ENCODE assay signal across 29 mouse cellular contexts in the genomic region with DNA sequence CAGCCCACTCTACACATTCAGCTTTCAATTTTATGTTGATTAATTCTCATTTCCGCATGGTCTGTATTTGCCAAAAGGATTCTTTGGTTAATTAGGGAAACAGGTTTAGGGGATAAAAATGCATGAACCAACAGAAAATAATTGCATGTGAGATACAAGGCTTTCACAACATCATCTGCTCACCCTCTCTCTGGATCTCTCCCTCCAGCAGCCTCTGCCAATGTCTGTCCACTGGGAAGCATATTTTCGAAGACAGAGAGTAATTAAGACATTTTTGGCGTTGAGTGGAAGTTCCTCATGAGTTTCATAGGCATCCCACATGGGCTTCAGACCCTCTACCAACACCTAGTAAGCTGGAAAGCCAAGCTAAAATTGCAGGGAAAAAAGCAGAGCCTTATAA. TPM values are rescaled to one million over a fixed set of nuclear protein-coding genes. Genes with fewer than 3 reads are reported as not detected.
"Had no signal": no experiment of that assay in that cellular context is flagged by ENCODE, and none has a peak within 500 bp of the region (broad histone marks: within the 10 kb centered on the region; RNA-seq: fewer than 3 reads in every experiment).

No protein-coding gene starts in this region.

- H3K4me1 ChIP-seq: liver, embryonic 13.5 days; liver, embryonic 15.5 days had no signal

- H3K9me3 ChIP-seq: heart, embryonic 12.5 days; hindbrain, embryonic 10.5 days; hindbrain, embryonic 12.5 days; kidney, embryonic 15.5 days; limb, embryonic 10.5 days; limb, embryonic 12.5 days; liver, embryonic 13.5 days; liver, embryonic 15.5 days had no signal

- H3K4me3 ChIP-seq: heart, adult 2 months; heart, embryonic 12.5 days; hindbrain, embryonic 10.5 days; hindbrain, embryonic 12.5 days; kidney, embryonic 15.5 days; limb, embryonic 10.5 days; limb, embryonic 12.5 days; liver, embryonic 13.5 days; liver, embryonic 15.5 days had no signal

- H3K4me2 ChIP-seq: heart, embryonic 12.5 days; hindbrain, embryonic 12.5 days; hindbrain, embryonic 14.5 days; kidney, embryonic 15.5 days; limb, embryonic 12.5 days; liver, embryonic 11.5 days; liver, embryonic 13.5 days; liver, embryonic 15.5 days had no signal

- H3K36me3 ChIP-seq: heart, embryonic 12.5 days; hindbrain, embryonic 10.5 days; hindbrain, embryonic 12.5 days; kidney, embryonic 15.5 days; limb, embryonic 10.5 days; limb, embryonic 12.5 days; liver, embryonic 13.5 days; liver, embryonic 15.5 days had no signal

- H3K9ac ChIP-seq: heart, embryonic 12.5 days; hindbrain, embryonic 12.5 days; hindbrain, embryonic 14.5 days; kidney, embryonic 15.5 days; limb, embryonic 12.5 days; liver, embryonic 13.5 days; liver, embryonic 15.5 days; liver, postnatal 0 days had no signal

- DNase-seq: gastrocnemius, postnatal 10 days; gastrocnemius, postnatal 25 days; heart, adult 2 months; heart, postnatal 10 days; heart, postnatal 4 days; kidney, adult 11 months; kidney, adult 2 months; kidney, adult 9 months; kidney, postnatal 14 days; kidney, postnatal 36 days; layer of hippocampus, adult 9-11 months; layer of hippocampus, postnatal 36 days; liver; liver, embryonic 13.5 days; liver, postnatal 0 days; lung, adult 2 months had no signal

- H3K27me3 ChIP-seq: hindbrain, embryonic 12.5 days; kidney, embryonic 15.5 days; limb, embryonic 12.5 days; liver, embryonic 13.5 days; liver, embryonic 15.5 days had no signal

- H3K27ac ChIP-seq: heart, adult 2 months; hindbrain, embryonic 10.5 days; hindbrain, embryonic 12.5 days; hindbrain, embryonic 14.5 days; kidney, embryonic 15.5 days; kidney, postnatal 0 days; limb, embryonic 10.5 days; limb, embryonic 12.5 days; liver, embryonic 13.5 days; liver, embryonic 15.5 days had no signal

- ATAC-seq: hindbrain, embryonic 16.5 days; intestine, embryonic 16.5 days; liver, postnatal 0 days had no signal

RNA-seq across cellular contexts. Expression of gene Sox11, which starts 43.7 kb away (rescaled TPM):
- total RNA-seq: granulocyte monocyte progenitor cell, adult 5-6 weeks had no signal
